Mouse (Mus musculus) NIH3T3 (cell line): ENCODE data around the gene E330017A01Rik.

ENCODE experiments used
- DNase-seq: peaks from one replicate; pipeline ENCODE4 v3.0.0-alpha.2; 2012; ENCODE audit warnings: low read depth

E330017A01Rik gene

DNA sequence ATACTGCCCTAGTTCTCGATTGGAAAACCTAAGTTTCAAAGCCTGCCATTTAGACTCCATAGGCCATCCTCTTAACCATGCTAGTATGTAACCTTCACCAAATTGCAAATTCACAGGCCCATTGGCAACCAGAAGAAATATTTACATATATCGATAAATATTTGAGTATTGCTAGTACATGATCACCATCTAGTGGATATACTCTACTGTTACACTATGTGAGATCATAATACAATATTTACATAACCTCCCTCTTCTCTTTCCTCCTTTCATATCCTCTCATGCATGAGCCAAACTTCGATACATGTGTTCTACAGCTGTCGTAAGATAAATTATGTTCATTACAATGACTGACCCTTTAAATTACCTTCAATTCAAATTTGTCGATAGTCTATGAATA lies 24.5 kb upstream of the E330017A01Rik start:
- peak; percentile 33 for DNase-seq

DNA sequence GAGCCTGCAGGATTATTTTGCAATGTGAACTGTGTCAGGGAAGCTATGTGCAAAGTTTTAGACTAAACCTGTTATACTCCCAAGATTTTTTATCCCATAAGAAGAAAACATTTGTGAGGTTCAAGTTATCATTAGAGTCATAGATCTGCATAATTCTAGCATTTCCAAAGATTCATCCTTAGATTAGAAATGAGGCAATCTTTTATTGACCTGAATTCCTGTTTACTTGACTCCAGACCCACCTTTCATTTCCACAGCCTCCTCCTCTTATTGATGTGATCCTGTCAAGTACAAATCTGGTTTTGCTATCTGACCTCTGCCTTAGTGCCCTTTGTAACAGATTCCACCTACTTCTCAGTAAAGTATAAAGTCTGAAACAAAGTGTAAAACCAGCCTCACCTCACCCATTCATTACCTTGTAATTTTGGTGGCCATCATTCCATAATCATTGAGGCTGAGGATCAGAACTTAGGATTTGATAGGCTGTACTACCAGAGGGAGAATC lies 23.8 kb upstream of the E330017A01Rik start:
- DNase-seq, result no peak

DNA sequence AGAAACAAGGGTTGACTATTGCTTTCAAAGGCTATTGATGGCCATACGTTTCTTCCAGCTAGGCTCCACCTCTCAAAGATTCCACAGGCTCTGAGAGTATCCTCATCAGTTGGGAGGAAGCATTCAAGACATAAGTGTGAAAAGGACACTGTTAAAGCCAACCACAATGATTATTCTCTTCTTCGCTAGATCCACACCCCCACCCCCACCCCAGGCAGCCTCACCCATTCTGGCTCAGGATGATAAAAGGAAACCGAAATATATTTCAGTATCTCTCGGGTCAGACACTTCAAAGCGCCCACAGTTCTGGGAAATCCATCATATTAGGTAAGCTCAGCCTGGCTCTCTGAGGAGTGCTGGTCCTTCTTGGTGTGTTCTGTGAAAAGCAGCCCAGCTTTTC lies 23.3 kb upstream of the E330017A01Rik start:
- DNase-seq, result no peak

DNA sequence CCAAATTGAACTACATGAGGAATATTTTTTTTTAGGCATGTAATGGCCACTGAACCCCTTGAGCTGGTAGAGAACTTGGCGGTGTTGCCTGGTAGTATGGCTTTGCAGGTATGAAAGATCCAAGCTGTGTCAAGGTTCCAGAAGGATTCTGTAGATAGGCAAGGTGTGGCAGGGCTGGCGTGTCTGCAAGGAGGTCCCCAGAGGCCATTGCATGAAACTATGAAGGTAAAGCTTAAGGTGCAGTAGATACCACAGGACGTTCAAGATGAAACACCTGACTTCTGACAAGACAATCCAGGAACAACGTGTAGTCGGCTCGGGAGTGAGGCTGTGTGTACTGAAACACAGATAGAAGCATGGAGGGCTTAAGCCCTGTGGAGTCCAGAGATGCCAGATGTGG lies 20.1 kb upstream of the E330017A01Rik start:
- no peak for DNase-seq

DNA sequence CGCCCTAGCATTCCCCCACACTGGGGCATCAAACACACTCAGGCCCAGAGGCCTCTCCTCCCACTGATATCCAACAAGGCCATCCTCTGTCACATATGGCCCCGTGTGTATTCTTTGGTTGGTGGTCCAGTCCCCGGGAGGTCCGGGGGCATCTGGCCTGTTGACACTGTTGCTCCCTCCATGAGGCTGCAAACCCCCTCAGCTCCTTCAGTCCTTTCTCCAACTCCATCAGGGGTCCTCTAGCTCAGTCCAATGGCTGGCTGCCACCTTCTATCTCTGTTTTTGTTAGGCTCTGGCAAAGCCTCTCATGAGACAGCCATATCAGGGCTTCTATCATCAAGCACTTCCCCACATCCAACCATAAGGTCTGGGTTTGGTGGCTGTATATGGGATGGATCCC lies 18.0 kb upstream of the E330017A01Rik start:
- DNase-seq, result no peak

DNA sequence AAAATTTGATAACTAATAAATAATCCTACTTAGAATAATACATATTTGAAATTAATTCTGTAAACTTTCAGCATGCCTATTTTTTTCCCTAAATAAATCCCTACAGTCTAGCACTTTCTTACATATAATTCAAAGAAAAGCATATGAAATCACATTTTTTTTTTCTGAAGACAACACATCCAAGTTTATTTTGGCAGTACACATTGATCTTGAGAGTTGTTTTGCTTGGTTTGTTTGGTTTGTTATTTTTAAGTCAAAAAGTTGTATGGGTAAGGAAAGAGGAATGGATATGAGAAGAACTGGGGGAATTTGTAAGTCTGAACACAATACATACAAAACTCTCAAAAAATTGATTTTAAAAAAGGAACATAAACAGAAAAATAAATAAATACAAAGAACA lies 17.2 kb upstream of the E330017A01Rik start:
- DNase-seq, result no peak

DNA sequence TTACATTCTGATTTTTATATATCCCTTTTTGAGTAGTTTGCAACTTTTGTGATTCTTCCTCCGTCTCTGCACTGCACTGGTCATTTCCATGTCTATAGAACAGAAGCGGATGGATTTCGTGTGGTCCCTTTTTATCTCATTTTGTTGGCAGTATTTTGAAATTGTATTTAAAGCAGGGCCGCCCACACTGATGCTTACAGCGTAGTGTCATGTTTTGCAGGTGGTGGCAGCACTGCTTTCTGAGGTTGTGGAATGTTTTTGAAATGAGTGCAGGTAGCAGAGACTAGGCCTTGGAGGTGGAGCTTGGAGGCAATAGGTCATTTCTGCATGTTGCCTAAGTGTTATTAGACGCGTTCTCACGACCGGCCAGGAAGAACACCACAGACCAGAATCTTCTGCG lies 11.4 kb upstream of the E330017A01Rik start:
- no peak for DNase-seq

DNA sequence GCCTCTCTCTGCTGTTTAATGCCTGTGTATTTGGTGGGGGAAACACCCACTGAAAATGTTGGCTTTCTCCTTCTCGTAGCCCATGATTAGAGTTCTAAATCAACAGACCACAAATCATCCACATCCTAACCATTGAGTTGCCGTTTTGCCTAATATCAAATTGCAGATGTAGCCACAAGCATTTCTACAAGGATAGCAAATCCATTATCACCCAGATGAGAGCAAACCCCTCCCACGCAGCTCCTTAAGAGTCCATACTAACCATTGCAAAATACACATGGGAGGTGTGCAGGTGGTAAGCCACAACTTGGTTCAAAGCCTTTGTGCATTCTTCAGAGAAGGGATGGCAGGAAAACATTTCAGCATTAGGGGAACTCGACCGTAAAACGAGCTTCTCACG lies 523 bp downstream of the E330017A01Rik start:
- no peak for DNase-seq

DNA sequence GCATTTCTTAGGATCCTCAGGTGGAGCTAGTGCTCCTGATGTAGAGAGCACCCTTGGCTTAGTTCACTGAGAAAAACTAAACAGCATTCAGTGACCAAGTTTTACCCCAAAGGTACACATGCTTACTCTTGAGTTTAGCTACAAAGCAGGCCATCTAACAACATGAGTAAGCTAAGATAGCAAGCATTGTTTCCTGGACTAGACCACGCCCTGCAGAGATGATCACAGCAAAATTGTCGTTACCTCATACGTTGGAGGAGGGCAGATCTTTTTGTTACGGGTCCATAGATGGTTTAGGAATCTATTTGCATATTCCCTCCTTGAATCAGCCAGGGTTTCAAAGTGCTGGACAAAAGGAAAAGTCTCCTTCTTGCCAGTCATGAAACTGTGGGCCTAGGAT lies 1.1 kb downstream of the E330017A01Rik start:
- no peak for DNase-seq

DNA sequence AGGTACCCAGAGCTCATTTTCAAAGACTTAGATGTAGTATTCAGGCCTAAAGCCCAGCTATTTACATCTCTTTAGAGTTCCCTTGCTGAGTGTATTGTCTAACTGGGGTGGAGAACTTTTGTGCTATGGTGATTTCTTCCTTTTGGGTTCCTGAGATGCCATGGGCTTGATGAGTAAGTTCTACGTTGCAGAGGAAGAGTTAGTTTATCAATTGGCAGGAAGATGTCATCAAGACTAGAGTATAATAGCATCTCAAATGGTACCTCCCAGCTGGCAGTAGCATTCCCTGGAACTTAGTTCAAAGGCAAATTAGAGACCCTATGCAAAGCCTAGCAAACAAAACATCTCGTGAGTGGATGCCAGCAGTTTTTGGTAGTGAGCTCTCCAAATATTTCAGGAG lies 2.7 kb downstream of the E330017A01Rik start:
- no peak for DNase-seq

DNA sequence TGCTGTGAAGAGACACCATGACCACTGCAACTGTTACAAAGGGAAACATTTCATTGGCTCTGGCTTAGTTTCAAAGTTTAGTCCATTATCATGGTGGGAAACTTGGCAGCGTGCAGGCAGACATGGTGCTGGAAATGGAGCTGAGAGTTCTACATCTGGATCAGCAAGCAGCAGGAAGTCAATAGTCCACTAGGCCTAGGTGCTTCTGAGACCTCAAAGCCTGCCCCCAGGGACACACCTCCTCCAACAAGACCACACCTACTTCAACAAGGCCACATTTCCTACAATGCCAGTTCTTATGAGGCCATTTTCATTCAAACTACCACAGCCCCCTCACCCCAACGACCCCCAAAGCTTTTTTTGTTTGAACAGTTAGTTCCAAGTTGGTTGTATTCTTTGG lies 8.8 kb downstream of the E330017A01Rik start:
- no peak for DNase-seq

DNA sequence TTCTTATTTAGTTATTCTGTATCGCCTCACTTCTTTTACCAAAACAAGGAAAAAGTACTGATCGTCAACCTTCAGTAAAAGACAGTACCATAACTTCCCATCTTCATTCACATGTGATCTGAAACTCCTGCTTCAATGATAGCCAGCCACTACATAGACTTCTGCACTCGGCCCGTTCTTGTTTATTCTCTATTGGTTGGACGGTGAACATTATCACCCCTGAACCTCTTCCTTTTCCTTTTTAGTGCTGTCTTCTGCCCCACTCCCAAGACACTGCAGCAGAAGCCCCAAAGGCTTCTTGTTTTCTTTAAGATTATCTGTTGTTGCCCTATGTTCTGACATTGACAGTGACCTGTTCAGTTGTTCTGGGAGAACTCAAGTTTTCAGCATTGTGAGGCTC lies 9.6 kb downstream of the E330017A01Rik start:
- no peak for DNase-seq

DNA sequence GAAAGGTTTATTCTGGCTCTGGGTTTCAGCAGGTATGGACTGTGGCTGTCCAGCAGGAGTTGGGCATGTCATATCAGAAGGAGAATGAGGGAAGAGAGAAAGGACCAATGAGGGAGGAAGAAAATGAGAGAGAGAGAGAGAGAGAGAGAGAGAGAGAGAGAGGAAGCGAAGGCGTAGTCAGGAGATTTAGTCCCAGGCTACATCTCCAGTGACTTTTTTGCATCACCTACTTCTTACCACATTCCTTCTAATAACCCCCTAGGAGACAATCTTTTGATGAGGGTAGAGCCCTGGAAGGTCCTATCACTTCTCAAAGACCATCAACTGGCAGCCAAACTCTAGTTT lies 10.2 kb downstream of the E330017A01Rik start:
- no peak for DNase-seq

DNA sequence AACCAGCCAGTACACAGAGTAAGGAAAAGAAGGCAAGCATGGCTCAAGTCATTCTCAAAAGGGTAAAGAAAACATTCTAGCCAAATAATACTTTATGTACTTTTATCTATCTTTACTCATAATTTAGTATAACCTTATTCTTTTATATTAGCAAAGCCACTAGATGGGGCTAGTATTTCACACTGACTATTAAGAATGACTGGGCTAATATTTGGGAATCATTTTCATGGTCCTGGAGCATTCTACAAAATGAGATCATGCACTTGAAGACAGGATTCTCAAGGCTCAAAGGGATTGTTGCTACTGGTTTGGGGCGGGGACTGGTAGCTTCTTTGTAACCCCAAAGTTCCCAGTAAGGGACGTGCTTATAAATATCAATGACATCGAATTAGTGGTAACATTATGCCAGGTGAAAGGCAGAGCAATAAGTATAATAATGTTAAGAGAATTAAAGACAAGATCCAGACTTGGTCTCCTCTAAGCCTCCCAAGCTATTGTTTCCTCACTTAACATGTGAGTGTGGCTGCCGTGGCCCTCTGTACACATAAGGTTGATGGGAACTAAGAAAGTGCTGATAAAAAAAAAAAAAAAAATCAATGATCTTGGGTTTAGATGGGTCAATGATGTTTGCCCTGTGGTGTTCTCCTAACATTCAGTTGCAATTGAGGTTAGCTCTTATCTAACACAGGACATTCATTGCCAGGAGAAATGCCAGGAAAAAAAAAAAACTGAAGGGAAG lies 10.8 kb downstream of the E330017A01Rik start:
- DNase-seq, result peak; percentile 48

DNA sequence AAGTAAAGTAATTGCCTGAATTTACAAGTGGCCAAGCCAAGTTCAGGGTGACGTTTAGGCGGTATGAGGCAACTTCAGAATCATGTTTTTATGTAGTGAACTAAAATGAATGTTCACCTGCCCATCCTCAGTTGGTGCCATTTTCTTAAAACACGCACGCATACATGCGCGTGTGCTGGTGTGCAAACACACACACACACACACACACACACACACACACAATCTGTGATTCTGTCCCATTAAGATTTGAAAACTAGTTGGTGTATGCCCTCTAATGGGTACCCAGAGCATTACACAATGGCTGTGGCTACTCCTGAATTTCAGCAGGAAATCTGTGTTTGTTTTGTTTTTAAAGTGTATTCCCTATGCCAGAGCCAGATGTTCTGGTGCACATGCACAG lies 14.6 kb downstream of the E330017A01Rik start:
- peak; percentile 58 for DNase-seq

DNA sequence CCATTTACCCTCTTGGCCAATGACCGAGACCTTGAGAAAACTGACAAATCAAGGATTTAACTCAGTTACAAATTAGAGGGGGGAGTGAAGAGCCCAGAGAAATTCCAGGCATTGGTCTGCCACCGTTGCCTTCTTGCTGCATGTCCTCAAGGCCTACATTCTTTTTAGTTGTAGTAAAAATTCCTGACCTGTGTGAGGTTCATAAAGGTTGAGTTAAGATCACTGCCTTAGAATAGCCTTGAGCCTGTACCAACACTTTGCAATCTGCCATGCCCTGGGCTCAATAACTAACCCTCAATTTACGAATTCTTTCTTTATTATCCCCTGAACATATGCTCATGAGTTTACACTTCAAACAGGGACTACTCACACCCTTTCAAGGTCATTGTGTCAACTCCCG lies 15.4 kb downstream of the E330017A01Rik start:
- no peak for DNase-seq

DNA sequence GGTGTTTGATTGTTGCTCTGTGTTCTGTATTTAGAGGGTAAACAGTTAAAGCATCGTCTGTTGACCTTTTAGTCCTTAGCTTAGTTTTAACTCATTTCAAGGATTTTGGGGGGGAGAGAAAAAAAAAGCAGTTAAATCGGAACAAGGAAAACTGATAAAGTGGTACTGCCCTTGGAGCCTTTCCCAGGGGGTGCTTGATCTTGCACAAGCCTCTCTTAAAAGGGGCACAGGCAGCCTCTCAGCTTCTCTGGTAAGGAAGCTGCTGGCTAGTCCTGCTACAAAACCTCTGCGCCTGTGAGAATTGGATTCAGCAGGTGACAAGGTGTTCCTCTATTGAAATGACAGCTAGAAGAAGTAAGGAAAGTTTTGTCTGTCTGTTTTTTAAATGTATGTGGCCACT lies 16.2 kb downstream of the E330017A01Rik start:
- no peak for DNase-seq

DNA sequence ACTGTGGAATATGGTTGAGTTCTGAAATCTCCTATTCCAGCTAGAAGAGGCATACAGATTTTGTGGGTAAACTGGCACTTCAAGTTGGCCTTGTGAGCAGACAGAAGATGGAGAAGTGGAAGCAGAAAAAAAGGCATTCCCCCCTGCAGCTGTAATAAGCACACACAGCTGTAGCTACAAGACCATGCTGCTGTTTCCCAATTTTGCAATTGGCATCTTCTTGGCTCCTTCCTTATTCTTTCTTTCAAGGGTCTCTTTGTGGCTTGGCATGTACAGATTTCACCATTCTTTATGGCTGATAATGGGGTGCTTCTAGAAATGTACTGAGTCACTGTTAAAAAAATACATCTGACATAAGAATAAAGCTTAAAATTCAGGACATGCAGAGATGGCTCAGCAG lies 21.2 kb downstream of the E330017A01Rik start:
- DNase-seq, result peak; percentile 10

DNA sequence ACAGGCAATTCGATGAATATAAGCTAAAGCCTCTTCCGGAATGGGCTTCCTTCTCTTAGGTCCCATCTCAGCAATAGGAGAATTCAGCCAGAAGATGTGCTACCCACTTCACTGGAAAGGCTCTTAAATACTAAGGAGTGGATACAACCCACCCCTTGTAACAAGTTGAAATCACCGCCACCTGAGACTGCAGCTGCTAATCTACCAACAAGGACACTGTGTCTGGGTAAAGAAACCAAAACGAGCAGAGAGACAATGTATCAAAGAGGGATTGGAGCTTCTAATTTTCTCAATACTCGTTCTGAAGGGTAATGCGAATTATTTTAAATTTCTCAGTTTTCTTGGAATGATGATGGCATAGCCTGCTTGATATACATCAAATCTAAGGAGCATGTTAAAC lies 21.7 kb downstream of the E330017A01Rik start, which contains the start of gene Gm813:
Gene Gm813 (minus strand): TSS at position 101 of the 400 bp plus-strand sequence.
- no peak for DNase-seq

DNA sequence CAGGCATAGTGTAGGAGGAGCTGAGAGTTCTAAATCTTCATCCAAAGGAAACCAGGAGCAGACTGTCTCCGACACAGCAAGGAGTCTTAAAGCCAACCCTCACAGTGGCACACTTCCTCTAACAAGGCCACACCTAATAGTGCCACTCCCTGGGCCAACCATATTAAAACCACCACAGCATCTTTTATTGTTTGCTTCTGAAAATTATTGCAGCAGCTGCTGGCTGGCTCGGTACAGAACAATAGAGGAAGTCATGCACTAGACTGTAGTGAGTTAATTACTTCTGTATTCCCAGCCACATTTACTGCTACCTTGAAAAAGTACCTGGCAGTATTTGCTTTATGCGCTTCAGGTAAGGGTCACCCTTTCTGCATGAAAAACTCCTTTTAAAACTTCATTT lies 25.6 kb downstream of the E330017A01Rik start:
- no peak for DNase-seq

DNA sequence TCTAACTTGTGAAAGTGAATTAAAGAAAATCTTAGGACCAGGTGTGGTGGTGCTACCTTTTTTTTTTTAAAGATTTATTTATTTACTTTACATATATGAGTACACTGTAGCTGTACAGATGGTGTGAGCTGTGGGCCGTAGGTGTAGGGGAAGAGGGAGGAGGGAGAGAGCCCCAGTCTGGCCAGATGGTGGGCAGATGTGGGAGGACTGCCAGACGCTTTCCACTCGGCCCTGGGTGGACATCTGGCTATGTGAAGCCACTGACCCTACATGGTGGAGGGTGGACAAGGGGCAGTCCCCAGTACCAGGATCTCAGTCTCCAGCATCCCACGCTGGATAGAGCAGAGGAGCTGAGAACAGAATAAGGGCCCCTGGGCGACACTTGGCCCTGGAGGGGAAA lies 31.4 kb downstream of the E330017A01Rik start:
- DNase-seq, result peak; percentile 9

DNA sequence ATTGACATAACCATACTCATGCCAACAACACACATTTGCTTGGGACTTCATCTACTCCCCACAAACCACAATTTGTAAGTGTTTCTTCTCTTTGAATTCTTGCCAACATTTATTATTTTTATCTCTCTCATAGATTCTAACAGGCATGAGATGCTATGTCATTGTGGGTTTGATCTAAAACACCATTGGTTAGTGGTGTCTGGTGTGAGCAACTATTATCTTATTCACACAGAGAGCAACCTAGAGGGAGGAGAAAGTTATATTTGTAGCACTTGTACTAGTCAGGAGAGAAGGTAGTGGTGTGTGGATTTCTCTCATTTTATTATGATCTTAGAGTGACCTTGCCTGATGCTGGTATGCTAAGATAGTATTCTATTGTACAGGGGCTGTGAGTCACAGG lies 33.9 kb downstream of the E330017A01Rik start:
- no peak for DNase-seq

DNA sequence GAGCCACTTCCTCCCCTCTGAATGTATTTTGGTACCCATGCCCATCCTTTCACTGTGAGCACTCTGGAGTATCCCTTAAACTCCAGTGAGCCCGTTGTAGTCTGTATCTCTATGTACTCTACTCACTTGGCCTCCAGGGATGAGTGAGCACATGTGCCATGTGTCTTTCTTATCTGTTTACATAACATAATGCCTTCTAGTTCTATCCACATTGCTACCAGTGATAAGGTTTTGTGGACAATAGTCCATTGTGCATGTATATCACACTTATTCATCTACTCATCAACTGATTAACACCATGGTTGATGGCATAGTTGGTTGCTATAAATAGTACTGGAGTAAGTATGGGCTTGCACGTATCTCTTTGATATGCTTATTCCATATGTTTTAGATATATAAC lies 34.7 kb downstream of the E330017A01Rik start:
- DNase-seq, result no peak

DNA sequence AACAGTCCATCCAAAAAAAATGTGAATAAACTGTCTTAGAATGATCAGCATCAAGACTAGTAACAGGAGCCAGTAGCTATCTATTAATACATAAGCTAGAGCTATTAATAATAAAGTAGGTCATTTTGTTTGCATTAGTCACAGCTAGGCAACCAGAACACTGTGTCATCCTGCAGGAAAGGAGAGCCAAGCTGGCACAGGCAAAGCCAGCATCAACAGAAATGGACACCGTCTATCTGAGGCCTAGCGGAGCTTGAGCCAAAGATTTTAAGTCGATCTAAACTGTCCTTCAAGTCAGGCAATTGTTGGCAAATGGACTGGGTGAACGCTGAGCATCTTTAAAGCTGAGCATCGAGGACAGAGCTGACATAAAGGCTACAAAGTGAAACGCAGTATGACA lies 37.7 kb downstream of the E330017A01Rik start:
- no peak for DNase-seq
